Mouse (Mus musculus): ENCODE measurements around the gene Por. TPM values are rescaled to one million over a fixed set of nuclear protein-coding genes. Genes with fewer than 3 reads are reported as not detected.

Por gene
- polyA plus RNA-seq, 1 experiment from 2014 or later: 63.5 TPM

DNA sequence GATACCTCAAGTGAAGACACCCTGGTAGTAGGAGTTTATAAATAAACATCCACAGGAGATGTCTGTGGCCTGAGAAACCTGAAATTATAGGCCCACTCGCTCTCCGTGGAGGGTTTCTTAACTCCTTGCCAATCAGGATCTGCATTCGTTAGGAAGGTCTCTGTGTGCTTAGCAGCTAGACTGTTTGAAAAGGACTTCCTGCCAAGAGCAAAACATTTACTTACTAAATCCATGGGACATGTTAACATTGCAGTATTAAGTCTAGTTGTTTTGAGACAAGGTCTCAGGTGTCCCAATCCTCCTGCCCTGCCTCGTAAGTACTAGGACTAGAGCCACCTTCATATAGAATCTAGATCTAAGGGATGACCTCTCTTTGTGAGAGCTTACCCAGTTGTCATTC, 21.4 kb downstream of the Por start:
- Histone ChIP-seq H3K9me3 (replicated peaks; ENCODE audit: control insufficient read depth, low read length) (no peaks in the 10 kb centered on the region), H3K27me3 (ENCODE audit: control insufficient read depth, insufficient read depth, low read length) (no peaks in the 10 kb centered on the region), H3K4me2 (ENCODE audit: low read depth, low read length) (no peak overlapping the region), H3K4me3 (ENCODE audit: low read depth, low read length) (no peak overlapping the region), H3K27ac (replicated peaks; ENCODE audit: low read depth, low read length) (no peak overlapping the region), H3K36me3 (replicated peaks; ENCODE audit: control insufficient read depth, insufficient read depth, low read depth, low read length) (no peaks in the 10 kb centered on the region), H3K4me1 (ENCODE audit: control insufficient read depth, insufficient read depth, low read length) (no peaks in the 10 kb centered on the region), H3K9ac (replicated peaks; ENCODE audit: low read length) (no peak overlapping the region)
- DNase-seq (ENCODE audit: low spot score) (no peak), ATAC-seq (replicated peaks; ENCODE audit: insufficient number of reproducible peaks, low FRiP score, low TSS enrichment, low read depth) (no peak)
- 81% methylated on average over 4 of the region's 4 CpGs for WGBS

GRCm38 (mm10) chr5:135693281-135693853, 23.5 kb downstream of the Por start:
- Histone ChIP-seq H3K36me3 (replicated peaks; ENCODE audit: control insufficient read depth, insufficient read depth, low read depth, low read length) (no peaks in the 10 kb centered on the region), H3K9ac (replicated peaks; ENCODE audit: low read length) (no peak overlapping the region), H3K27me3 (ENCODE audit: control insufficient read depth, insufficient read depth, low read length) (no peaks in the 10 kb centered on the region), H3K4me3 (ENCODE audit: low read depth, low read length) (no peak overlapping the region), H3K4me2 (ENCODE audit: low read depth, low read length) (no peak overlapping the region), H3K27ac (replicated peaks; ENCODE audit: low read depth, low read length) (no peak overlapping the region), H3K9me3 (replicated peaks; ENCODE audit: control insufficient read depth, low read length) (no peaks in the 10 kb centered on the region), H3K4me1 (ENCODE audit: control insufficient read depth, insufficient read depth, low read length) (no peaks in the 10 kb centered on the region)
- ATAC-seq (replicated peaks; ENCODE audit: insufficient number of reproducible peaks, low FRiP score, low TSS enrichment, low read depth): no peak
- no peak for DNase-seq (ENCODE audit: low spot score)
- WGBS: 95% methylated on average over 5 of the region's 5 CpGs

GRCm38 (mm10) chr5:135695277-135695721, 25.5 kb downstream of the Por start:
- ATAC-seq (replicated peaks; ENCODE audit: insufficient number of reproducible peaks, low FRiP score, low TSS enrichment, low read depth) (no peak), DNase-seq (ENCODE audit: low spot score) (peak; percentile 33)
- no peaks in the 10 kb centered on the region for H3K27me3 ChIP-seq (ENCODE audit: control insufficient read depth, insufficient read depth, low read length)
- H3K4me3 ChIP-seq (ENCODE audit: low read depth, low read length): no peak overlapping the region
- WGBS: 41% methylated on average over 7 of the region's 7 CpGs
- H3K4me1 ChIP-seq (ENCODE audit: control insufficient read depth, insufficient read depth, low read length): no peaks in the 10 kb centered on the region
- no peak overlapping the region for H3K9ac ChIP-seq (replicated peaks; ENCODE audit: low read length)
- no peaks in the 10 kb centered on the region for H3K9me3 ChIP-seq (replicated peaks; ENCODE audit: control insufficient read depth, low read length)
- no peak overlapping the region for H3K4me2 ChIP-seq (ENCODE audit: low read depth, low read length)
- H3K36me3 ChIP-seq (replicated peaks; ENCODE audit: control insufficient read depth, insufficient read depth, low read depth, low read length): no peaks in the 10 kb centered on the region
- no peak overlapping the region for H3K27ac ChIP-seq (replicated peaks; ENCODE audit: low read depth, low read length)

DNA sequence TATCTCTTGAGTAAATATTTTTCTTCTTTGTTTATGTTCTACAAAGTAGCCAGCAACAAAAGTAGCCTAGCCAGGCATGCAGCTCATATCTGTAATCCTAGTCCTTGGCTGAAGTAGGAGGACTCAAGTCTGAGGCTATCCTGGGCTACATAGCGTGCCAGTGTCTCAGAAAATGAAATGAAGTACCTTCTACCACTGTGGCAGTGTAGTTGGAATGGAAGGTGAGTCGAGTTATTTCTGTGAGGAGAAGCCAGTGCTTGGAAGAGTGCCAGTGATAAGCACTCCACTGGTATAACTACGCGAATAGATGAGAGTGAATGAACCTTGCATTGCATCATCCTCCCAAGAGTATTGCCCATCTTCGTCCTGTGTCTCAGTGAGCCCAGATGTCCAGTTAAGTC, 27.9 kb downstream of the Por start:
- Histone ChIP-seq H3K36me3 (replicated peaks; ENCODE audit: control insufficient read depth, insufficient read depth, low read depth, low read length) (no peaks in the 10 kb centered on the region), H3K27me3 (ENCODE audit: control insufficient read depth, insufficient read depth, low read length) (no peaks in the 10 kb centered on the region), H3K27ac (replicated peaks; ENCODE audit: low read depth, low read length) (no peak overlapping the region), H3K4me3 (ENCODE audit: low read depth, low read length) (no peak overlapping the region), H3K4me1 (ENCODE audit: control insufficient read depth, insufficient read depth, low read length) (no peaks in the 10 kb centered on the region), H3K4me2 (ENCODE audit: low read depth, low read length) (no peak overlapping the region), H3K9me3 (replicated peaks; ENCODE audit: control insufficient read depth, low read length) (no peaks in the 10 kb centered on the region), H3K9ac (replicated peaks; ENCODE audit: low read length) (no peak overlapping the region)
- WGBS: 94% methylated on average over 5 of the region's 5 CpGs
- ATAC-seq (replicated peaks; ENCODE audit: insufficient number of reproducible peaks, low FRiP score, low TSS enrichment, low read depth) (no peak), DNase-seq (ENCODE audit: low spot score) (no peak)

DNA sequence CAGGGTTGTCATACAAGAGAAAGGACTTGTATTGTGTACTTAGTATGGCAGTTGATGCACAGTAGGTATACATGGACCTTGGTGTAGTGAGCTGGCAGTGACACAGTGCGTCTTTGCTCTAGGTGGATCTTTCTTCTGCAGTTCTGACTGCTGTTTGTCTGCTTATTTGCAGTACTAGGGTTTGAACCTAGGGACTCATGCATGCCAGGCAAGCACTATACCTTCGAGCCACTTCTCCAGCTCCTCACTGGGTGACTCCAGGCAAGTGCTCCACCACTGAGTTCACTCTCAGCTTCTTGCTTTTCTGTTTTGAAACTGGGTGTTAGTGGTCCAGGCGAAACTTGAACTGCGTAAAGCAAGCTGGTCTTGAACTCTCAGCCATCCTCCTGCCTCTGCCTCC, 31.8 kb downstream of the Por start:
- no peak overlapping the region for H3K4me3 ChIP-seq (ENCODE audit: low read depth, low read length)
- ATAC-seq (replicated peaks; ENCODE audit: insufficient number of reproducible peaks, low FRiP score, low TSS enrichment, low read depth): no peak
- 96% methylated on average over 4 of the region's 4 CpGs for WGBS

GRCm38 (mm10) chr5:135702190-135702589, 32.4 kb downstream of the Por start:
- DNase-seq (ENCODE audit: low spot score) (no peak), ATAC-seq (replicated peaks; ENCODE audit: insufficient number of reproducible peaks, low FRiP score, low TSS enrichment, low read depth) (no peak)
- Histone ChIP-seq H3K9me3 (replicated peaks; ENCODE audit: control insufficient read depth, low read length) (no peaks in the 10 kb centered on the region), H3K4me3 (ENCODE audit: low read depth, low read length) (no peak overlapping the region), H3K36me3 (replicated peaks; ENCODE audit: control insufficient read depth, insufficient read depth, low read depth, low read length) (no peaks in the 10 kb centered on the region), H3K9ac (replicated peaks; ENCODE audit: low read length) (no peak overlapping the region), H3K4me1 (ENCODE audit: control insufficient read depth, insufficient read depth, low read length) (no peaks in the 10 kb centered on the region), H3K4me2 (ENCODE audit: low read depth, low read length) (no peak overlapping the region), H3K27me3 (ENCODE audit: control insufficient read depth, insufficient read depth, low read length) (no peaks in the 10 kb centered on the region), H3K27ac (replicated peaks; ENCODE audit: low read depth, low read length) (no peak overlapping the region)
- 93% methylated on average over 6 of the region's 6 CpGs for WGBS

More for the DNA sequence above, 31.8 kb downstream of the Por start:
- no peaks in the 10 kb centered on the region for H3K9me3 ChIP-seq (replicated peaks; ENCODE audit: control insufficient read depth, low read length)
- H3K4me1 ChIP-seq (ENCODE audit: control insufficient read depth, insufficient read depth, low read length): no peaks in the 10 kb centered on the region
- H3K4me2 ChIP-seq (ENCODE audit: low read depth, low read length): no peak overlapping the region
- no peak overlapping the region for H3K27ac ChIP-seq (replicated peaks; ENCODE audit: low read depth, low read length)
- H3K36me3 ChIP-seq (replicated peaks; ENCODE audit: control insufficient read depth, insufficient read depth, low read depth, low read length): no peaks in the 10 kb centered on the region
- no peaks in the 10 kb centered on the region for H3K27me3 ChIP-seq (ENCODE audit: control insufficient read depth, insufficient read depth, low read length)
- no peak overlapping the region for H3K9ac ChIP-seq (replicated peaks; ENCODE audit: low read length)
- no peak for DNase-seq (ENCODE audit: low spot score)

DNA sequence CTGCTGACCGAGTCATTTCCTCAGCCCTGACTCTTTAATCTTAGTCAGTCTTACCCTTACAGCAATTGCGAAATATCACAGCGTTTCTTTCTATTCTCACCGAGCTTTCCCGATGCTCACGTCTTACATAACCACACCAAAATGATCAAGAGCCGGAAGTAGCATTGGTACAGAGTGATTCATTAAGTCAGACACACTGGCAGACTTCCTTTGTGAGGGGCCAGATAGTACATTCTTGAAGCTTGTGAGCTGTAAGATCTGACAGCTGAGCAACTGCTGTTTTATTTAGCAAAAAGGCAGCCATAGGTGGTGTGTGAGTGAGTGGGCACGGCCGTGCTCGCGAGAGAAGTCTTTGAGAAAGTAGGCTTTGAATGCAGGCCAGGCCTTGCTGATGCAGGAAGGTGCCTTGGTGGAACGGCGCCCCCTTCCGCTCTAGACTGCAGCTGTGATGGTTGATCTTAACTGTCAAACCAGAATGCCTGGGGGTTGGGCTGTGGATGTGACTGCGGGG, 32.9 kb downstream of the Por start:
- H3K9ac ChIP-seq (replicated peaks; ENCODE audit: low read length): no peak overlapping the region
- no peaks in the 10 kb centered on the region for H3K9me3 ChIP-seq (replicated peaks; ENCODE audit: control insufficient read depth, low read length)
- H3K4me3 ChIP-seq (ENCODE audit: low read depth, low read length): no peak overlapping the region
- WGBS: 75% methylated on average over 15 of the region's 15 CpGs
- ATAC-seq (replicated peaks; ENCODE audit: insufficient number of reproducible peaks, low FRiP score, low TSS enrichment, low read depth) (no peak), DNase-seq (ENCODE audit: low spot score) (no peak)
- no peaks in the 10 kb centered on the region for H3K4me1 ChIP-seq (ENCODE audit: control insufficient read depth, insufficient read depth, low read length)
- H3K27me3 ChIP-seq (ENCODE audit: control insufficient read depth, insufficient read depth, low read length): no peaks in the 10 kb centered on the region
- H3K27ac ChIP-seq (replicated peaks; ENCODE audit: low read depth, low read length): no peak overlapping the region
- no peak overlapping the region for H3K4me2 ChIP-seq (ENCODE audit: low read depth, low read length)
- H3K36me3 ChIP-seq (replicated peaks; ENCODE audit: control insufficient read depth, insufficient read depth, low read depth, low read length): no peaks in the 10 kb centered on the region

DNA sequence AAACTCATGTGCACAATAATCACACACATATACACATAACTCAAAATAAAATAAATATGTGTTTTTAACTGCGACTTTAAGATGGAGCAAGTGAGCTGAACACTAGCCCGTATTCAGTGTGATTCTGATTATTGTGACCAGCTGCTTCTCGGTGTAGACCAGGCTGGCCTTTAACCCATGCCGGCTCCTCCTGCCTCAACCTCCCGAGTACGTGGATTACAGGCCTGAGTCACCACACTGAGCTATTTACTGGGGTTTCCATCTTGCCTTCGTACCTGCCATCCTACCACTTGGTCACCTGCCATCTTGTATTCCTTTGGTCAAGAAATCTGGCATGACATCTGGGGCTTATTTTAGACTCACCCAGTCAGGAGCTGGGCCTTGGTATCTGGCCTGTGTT, 33.6 kb downstream of the Por start:
- H3K4me1 ChIP-seq (ENCODE audit: control insufficient read depth, insufficient read depth, low read length): no peaks in the 10 kb centered on the region
- no peak overlapping the region for H3K4me3 ChIP-seq (ENCODE audit: low read depth, low read length)
- DNase-seq (ENCODE audit: low spot score) (no peak), ATAC-seq (replicated peaks; ENCODE audit: insufficient number of reproducible peaks, low FRiP score, low TSS enrichment, low read depth) (no peak)
- H3K36me3 ChIP-seq (replicated peaks; ENCODE audit: control insufficient read depth, insufficient read depth, low read depth, low read length): no peaks in the 10 kb centered on the region
- no peak overlapping the region; the same call in 1 of the 2 replicates for H3K4me2 ChIP-seq (ENCODE audit: low read depth, low read length)
- WGBS: 91% methylated on average over 7 of the region's 7 CpGs
- no peak overlapping the region; the same call in 1 of the 2 replicates for H3K9ac ChIP-seq (replicated peaks; ENCODE audit: low read length)
- H3K27ac ChIP-seq (replicated peaks; ENCODE audit: low read depth, low read length): no peak overlapping the region
- no peaks in the 10 kb centered on the region for H3K27me3 ChIP-seq (ENCODE audit: control insufficient read depth, insufficient read depth, low read length)
- H3K9me3 ChIP-seq (replicated peaks; ENCODE audit: control insufficient read depth, low read length): no peaks in the 10 kb centered on the region

All from embryonic facial prominence, embryonic 11.5 days (tissue).